Mouse (Mus musculus): ENCODE data around the gene Zfp106. TPM values are rescaled to one million over a fixed set of nuclear protein-coding genes. Genes with fewer than 3 reads are reported as not detected.

Zfp106 gene
- polyA plus RNA-seq, 1 experiment = 24.3 TPM

DNA sequence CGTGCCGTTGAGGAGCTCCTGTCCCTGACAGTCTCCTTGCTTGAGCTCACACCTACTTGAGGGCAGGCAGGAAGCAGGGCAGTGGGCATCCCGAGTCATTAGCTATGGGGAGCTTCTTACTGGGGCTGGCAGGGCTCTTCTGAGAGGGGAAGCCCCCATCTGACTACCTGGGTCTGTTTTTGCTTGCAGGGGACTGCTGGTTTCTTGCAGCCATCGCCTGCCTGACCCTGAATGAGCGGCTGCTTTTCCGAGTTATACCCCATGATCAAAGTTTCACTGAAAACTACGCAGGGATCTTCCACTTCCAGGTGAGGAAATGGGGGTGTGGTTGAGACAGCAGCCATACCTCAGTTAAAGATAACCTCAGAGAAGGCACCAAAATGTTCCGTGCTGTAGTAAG, 81.7 kb downstream of the Zfp106 start:
- no peaks in the 10 kb centered on the region for H3K27me3 ChIP-seq (ENCODE audit: control insufficient read depth, insufficient read depth, low read length)
- no peak overlapping the region for H3K4me3 ChIP-seq (ENCODE audit: extremely low read depth, insufficient read depth, insufficient read length)
- H3K4me1 ChIP-seq (ENCODE audit: control insufficient read depth, insufficient read depth, insufficient read length) = peaks cover 3% of the 10 kb centered on the region; the same call in 1 of the 2 replicates
- no peak for DNase-seq (ENCODE audit: low read depth in 1 of 2, low spot score in 2 of 2)
- H3K36me3 ChIP-seq (ENCODE audit: control insufficient read depth, insufficient read depth, low read length) = no peaks in the 10 kb centered on the region
- WGBS = 72% methylated on average over 8 of the region's 8 CpGs
- TF ChIP-seq POLR2A (IDR thresholded peaks at IDR 0.05; ENCODE audit: low read depth, low read length) (no peak), CTCF (IDR thresholded peaks at IDR 0.05; ENCODE audit: extremely low read depth, insufficient read depth, insufficient read length, insufficient replicate concordance) (no peak)
- H3K27ac ChIP-seq (ENCODE audit: insufficient read depth, low read length) = no peak overlapping the region

DNA sequence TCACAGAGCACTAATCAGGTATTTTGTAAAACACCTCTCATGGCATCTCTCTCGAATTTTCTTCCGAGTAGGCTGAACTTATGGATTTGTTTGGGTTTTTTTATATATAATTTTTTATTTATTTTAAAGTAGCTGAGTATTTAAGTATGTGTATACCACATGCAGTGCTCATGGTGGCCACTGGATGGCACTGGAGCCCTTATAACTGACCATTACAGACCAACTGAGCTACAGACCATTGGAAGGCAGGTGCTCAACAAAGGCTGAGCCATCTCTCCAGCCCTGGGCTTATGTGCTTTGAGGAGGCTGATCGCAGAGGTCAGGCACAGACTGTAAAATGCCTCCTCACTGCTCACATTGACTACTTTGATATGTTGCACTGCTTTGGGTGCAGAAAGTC, 85.0 kb downstream of the Zfp106 start:
- Histone ChIP-seq H3K36me3 (ENCODE audit: control insufficient read depth, insufficient read depth, low read length) (no peaks in the 10 kb centered on the region), H3K4me3 (ENCODE audit: extremely low read depth, insufficient read depth, insufficient read length) (no peak overlapping the region), H3K27ac (ENCODE audit: insufficient read depth, low read length) (no peak overlapping the region), H3K27me3 (ENCODE audit: control insufficient read depth, insufficient read depth, low read length) (no peaks in the 10 kb centered on the region), H3K4me1 (ENCODE audit: control insufficient read depth, insufficient read depth, insufficient read length) (peaks cover 3% of the 10 kb centered on the region; the same call in 1 of the 2 replicates)
- WGBS = 48% methylated on average over 3 of the region's 3 CpGs
- peak; percentile 50 to 72 for DNase-seq (ENCODE audit: low read depth in 1 of 2, low spot score in 2 of 2)
- TF ChIP-seq CTCF (IDR thresholded peaks at IDR 0.05; ENCODE audit: extremely low read depth, insufficient read depth, insufficient read length, insufficient replicate concordance) (peak; percentile 66; the same call in 1 of the 2 replicates), POLR2A (IDR thresholded peaks at IDR 0.05; ENCODE audit: low read depth, low read length) (no peak)

DNA sequence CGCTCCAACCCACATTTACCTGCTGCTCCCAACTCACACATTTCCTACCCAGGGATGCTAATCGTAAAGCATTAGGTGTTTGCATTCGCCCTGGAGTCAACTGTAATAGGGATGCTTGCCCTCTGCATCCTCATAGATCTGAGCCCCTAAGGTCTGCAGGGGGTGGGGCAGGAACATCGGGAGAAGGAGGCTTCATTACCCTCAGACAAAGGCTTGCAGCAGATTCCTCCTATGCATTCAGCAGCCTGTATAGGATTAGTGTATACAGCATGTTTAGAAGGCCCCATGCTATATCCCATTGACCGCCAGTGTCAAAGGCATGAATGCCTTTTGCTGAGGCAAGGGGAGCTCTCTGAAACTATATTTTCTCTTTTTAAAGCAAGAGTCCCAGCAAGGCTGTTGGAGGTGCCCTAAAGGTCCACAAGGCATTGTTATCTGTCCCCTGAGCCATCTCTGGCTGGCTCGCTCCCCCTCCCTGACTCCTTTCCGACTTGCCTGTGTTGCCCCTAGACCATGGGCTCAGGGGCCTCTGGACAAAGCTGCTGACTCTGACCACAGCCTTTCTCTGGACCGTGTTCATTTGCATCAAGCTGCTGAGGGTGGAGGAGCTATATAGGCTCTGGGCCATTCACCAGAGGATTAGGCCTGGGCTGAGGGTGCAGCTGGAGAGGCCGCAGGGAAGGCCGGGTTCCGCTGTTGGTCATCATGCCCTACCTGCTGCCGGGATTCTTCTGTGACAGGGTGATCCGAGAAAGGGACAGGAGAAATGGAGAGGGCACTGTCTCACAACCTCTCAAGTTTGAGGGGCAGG, 87.2 kb downstream of the Zfp106 start:
- Histone ChIP-seq H3K36me3 (ENCODE audit: control insufficient read depth, insufficient read depth, low read length) (no peaks in the 10 kb centered on the region), H3K27me3 (ENCODE audit: control insufficient read depth, insufficient read depth, low read length) (no peaks in the 10 kb centered on the region), H3K4me1 (ENCODE audit: control insufficient read depth, insufficient read depth, insufficient read length) (no peaks in the 10 kb centered on the region), H3K4me3 (ENCODE audit: extremely low read depth, insufficient read depth, insufficient read length) (no peak overlapping the region), H3K27ac (ENCODE audit: insufficient read depth, low read length) (no peak overlapping the region)
- no peak for TF ChIP-seq CTCF (IDR thresholded peaks at IDR 0.05; ENCODE audit: extremely low read depth, insufficient read depth, insufficient read length, insufficient replicate concordance)
- no peak for TF ChIP-seq POLR2A (IDR thresholded peaks at IDR 0.05; ENCODE audit: low read depth, low read length)
- 93% methylated on average over 13 of the region's 13 CpGs for WGBS
- no peak for DNase-seq (ENCODE audit: low read depth in 1 of 2, low spot score in 2 of 2)

DNA sequence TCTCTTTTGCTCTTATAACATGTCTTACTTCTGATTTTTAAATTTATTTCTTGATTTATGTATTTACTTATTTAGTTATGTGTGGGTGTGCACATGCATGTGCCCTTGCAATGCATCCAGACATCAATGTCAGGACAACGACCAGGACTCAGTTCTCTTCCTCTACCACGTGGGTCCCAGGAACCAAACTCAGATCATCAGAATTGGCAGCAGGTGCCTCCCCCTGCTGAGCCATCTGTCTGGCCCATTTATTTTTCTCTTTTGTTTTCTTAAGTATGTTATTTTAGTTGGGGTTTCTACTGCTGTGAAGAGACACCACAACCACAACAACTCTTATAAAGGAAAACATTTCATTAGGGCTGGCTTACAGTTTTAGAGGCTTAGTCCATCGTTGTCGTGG, 92.8 kb downstream of the Zfp106 start:
- no peak for TF ChIP-seq CTCF (IDR thresholded peaks at IDR 0.05; ENCODE audit: extremely low read depth, insufficient read depth, insufficient read length, insufficient replicate concordance)
- no peak for TF ChIP-seq POLR2A (IDR thresholded peaks at IDR 0.05; ENCODE audit: low read depth, low read length)
- 73% methylated on average over 4 of the region's 4 CpGs for WGBS
- Histone ChIP-seq H3K27ac (ENCODE audit: insufficient read depth, low read length) (no peak overlapping the region), H3K4me1 (ENCODE audit: control insufficient read depth, insufficient read depth, insufficient read length) (no peaks in the 10 kb centered on the region), H3K4me3 (ENCODE audit: extremely low read depth, insufficient read depth, insufficient read length) (no peak overlapping the region), H3K36me3 (ENCODE audit: control insufficient read depth, insufficient read depth, low read length) (no peaks in the 10 kb centered on the region), H3K27me3 (ENCODE audit: control insufficient read depth, insufficient read depth, low read length) (no peaks in the 10 kb centered on the region)
- no peak for DNase-seq (ENCODE audit: low read depth in 1 of 2, low spot score in 2 of 2)

DNA sequence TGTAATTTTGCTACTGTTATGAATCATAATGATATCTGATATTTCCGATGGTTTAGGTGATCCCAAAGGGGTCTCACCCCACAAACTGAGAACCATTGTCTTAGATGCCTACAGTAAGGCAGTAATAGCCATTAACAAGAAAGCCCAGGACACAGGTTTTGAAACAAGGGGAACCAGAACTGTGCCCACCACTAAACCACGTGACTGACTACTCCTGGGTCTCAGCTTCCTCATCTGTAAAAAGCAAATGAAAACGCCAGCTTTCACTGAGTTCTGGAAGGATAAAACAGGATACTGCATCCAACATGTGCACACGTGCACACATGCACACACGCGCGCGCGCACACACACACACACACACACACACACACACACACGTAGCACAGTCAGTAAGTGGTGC, 93.9 kb downstream of the Zfp106 start:
- no peak for TF ChIP-seq CTCF (IDR thresholded peaks at IDR 0.05; ENCODE audit: extremely low read depth, insufficient read depth, insufficient read length, insufficient replicate concordance)
- TF ChIP-seq POLR2A (IDR thresholded peaks at IDR 0.05; ENCODE audit: low read depth, low read length) = no peak
- DNase-seq (ENCODE audit: low read depth in 1 of 2, low spot score in 2 of 2) = no peak
- 55% methylated on average over 10 of the region's 10 CpGs for WGBS
- Histone ChIP-seq H3K36me3 (ENCODE audit: control insufficient read depth, insufficient read depth, low read length) (no peaks in the 10 kb centered on the region), H3K27me3 (ENCODE audit: control insufficient read depth, insufficient read depth, low read length) (no peaks in the 10 kb centered on the region), H3K4me1 (ENCODE audit: control insufficient read depth, insufficient read depth, insufficient read length) (no peaks in the 10 kb centered on the region), H3K4me3 (ENCODE audit: extremely low read depth, insufficient read depth, insufficient read length) (no peak overlapping the region), H3K27ac (ENCODE audit: insufficient read depth, low read length) (no peak overlapping the region)

DNA sequence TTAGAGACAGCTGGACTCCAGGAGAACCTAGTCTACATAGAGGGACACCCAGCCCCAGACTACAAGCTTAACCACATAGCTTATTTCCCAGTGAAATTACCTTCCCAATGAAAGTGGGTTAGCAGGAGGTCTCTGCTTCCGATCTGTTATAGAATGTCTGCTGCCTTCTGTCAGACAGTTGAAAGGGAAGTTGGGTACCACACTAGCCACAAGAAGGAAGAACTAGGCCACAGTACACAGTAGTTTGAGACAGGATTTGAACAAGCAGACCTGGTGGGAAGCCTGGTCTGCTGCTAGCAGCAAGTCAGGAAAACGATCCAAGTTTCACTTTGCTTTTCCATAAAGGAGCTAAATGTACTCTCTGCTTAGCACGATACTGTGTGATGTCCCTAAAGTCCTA, 94.4 kb downstream of the Zfp106 start:
- no peak for DNase-seq (ENCODE audit: low read depth in 1 of 2, low spot score in 2 of 2)
- no peak overlapping the region for H3K27ac ChIP-seq (ENCODE audit: insufficient read depth, low read length)
- H3K4me1 ChIP-seq (ENCODE audit: control insufficient read depth, insufficient read depth, insufficient read length) = no peaks in the 10 kb centered on the region
- no peaks in the 10 kb centered on the region for H3K27me3 ChIP-seq (ENCODE audit: control insufficient read depth, insufficient read depth, low read length)
- H3K4me3 ChIP-seq (ENCODE audit: extremely low read depth, insufficient read depth, insufficient read length) = no peak overlapping the region
- WGBS = 20% methylated on average over 3 of the region's 3 CpGs
- no peaks in the 10 kb centered on the region for H3K36me3 ChIP-seq (ENCODE audit: control insufficient read depth, insufficient read depth, low read length)
- no peak for TF ChIP-seq CTCF (IDR thresholded peaks at IDR 0.05; ENCODE audit: extremely low read depth, insufficient read depth, insufficient read length, insufficient replicate concordance)
- TF ChIP-seq POLR2A (IDR thresholded peaks at IDR 0.05; ENCODE audit: low read depth, low read length) = no peak

DNA sequence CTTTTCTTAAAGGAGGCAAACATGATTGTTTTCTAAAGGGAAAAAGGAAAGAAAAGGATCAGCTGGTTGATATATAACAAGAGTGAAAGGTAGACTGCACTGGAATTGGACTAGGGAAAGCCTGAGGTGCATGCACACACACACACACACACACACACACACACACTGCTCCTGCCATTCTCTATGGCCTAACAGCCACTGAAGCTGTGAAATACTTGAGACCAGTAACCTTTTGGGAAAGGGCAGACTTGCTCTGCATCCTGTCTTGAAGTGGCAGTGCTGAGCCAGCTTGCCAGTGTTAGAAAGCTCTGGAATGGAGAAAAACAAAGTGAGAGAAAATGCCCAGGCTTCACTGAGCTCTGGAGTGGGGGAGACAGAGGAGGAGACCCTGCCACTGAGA, 95.6 kb downstream of the Zfp106 start:
- Histone ChIP-seq H3K36me3 (ENCODE audit: control insufficient read depth, insufficient read depth, low read length) (no peaks in the 10 kb centered on the region), H3K4me1 (ENCODE audit: control insufficient read depth, insufficient read depth, insufficient read length) (no peaks in the 10 kb centered on the region), H3K27ac (ENCODE audit: insufficient read depth, low read length) (no peak overlapping the region), H3K27me3 (ENCODE audit: control insufficient read depth, insufficient read depth, low read length) (no peaks in the 10 kb centered on the region), H3K4me3 (ENCODE audit: extremely low read depth, insufficient read depth, insufficient read length) (no peak overlapping the region)
- DNase-seq (ENCODE audit: low read depth in 1 of 2, low spot score in 2 of 2) = no peak
- TF ChIP-seq POLR2A (IDR thresholded peaks at IDR 0.05; ENCODE audit: low read depth, low read length) (no peak), CTCF (IDR thresholded peaks at IDR 0.05; ENCODE audit: extremely low read depth, insufficient read depth, insufficient read length, insufficient replicate concordance) (no peak)

All from spleen, adult 2 months (tissue).